Mouse (Mus musculus) skeletal muscle tissue, adult 2 months (tissue): ENCODE data around the gene Rgl1.

ENCODE experiments used
- DNase-seq: peaks from one replicate; pipeline ENCODE4 v3.0.0-alpha.2; 2012; ENCODE audit warnings: low read depth, low spot score

The Rgl1 gene

DNA sequence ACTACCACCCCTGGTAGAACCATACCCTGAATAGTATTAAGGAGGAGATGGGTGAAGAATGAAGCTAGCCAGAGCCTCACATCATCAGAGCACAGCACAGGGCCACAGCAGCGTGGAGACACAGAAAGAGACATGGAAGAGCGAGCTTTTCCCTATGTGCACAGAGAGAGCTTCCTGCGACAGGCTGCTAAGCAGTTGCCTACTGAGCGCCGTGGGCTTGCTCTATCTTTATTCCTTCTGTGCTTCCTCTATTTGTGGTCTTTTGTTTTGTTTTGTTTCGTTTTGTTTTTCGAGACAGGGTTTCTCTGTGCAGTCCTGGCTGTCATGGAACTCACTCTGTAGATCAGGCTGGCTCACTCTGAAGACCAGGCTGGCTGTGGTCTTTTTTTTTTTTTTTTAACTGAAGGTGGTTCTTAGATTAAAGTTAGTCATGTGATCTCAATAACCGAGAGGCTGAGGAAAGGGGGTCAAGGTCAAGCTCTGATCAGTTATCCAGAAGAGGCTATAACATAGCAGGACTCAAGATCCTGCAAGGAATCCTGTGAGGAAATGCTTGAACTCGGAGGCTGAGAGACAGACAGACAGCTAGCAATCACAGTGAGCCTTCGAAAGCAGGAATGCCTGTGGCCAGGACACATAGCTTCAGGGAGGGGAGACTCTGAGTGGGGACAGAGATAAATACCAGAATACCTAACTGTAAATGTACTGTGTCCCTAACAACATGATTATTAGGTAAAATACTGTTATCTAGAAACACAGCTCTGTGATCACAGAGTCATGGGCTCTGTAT, 150.0 kb downstream of the Rgl1 start:
- DNase-seq: no peak

- DNase-seq: no peak
These were observed 151.3 kb downstream of the Rgl1 start for GRCm38 (mm10) chr1:152614743-152615380.

GRCm38 (mm10) chr1:152613158-152613857, 152.8 kb downstream of the Rgl1 start:
- no peak for DNase-seq

GRCm38 (mm10) chr1:152612535-152613157, 153.5 kb downstream of the Rgl1 start:
- no peak for DNase-seq

DNA sequence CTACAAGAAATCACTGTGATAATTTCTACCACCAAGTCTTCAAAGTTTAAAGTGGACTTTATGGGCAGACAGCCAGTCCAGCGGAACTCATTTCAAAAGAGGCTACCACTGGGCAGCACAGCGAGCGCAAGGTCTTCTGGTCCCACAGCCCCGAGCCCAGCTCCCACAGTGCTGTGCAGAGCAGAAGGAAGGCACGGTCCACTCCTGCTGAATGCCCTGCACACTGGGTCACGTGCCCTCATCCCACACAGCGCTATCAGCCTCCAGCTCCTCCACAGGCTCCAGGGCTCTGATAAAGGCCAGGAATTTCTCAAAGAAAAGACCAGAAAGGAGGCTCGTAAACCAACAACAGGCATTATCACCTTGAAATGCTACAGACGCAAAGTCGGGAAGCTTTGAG, 156.6 kb downstream of the Rgl1 start:
- DNase-seq: no peak

DNA sequence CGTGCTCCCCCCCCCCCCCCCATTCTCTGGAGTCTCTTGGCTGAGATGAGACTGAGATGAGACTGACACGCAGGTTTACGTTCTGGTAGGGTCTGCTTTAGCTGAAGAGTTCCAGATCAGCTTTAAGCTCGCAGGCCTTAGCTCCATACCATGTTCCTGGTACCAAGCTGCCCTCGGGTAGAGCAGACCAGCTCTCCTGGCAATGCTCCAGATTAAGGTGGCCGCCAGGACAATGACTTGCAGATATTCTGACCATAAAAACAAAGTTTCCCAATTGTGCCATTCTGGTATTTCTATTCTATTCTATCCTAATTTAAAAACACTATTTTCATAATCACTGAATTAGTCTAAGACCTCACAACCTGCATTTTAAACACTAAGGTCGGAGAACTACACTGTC, 157.1 kb downstream of the Rgl1 start:
- DNase-seq: no peak

- DNase-seq: no peak
These were observed 158.4 kb downstream of the Rgl1 start for GRCm38 (mm10) chr1:152607765-152608164.

- DNase-seq: no peak
These were observed 159.4 kb downstream of the Rgl1 start for GRCm38 (mm10) chr1:152606727-152607126.

DNA sequence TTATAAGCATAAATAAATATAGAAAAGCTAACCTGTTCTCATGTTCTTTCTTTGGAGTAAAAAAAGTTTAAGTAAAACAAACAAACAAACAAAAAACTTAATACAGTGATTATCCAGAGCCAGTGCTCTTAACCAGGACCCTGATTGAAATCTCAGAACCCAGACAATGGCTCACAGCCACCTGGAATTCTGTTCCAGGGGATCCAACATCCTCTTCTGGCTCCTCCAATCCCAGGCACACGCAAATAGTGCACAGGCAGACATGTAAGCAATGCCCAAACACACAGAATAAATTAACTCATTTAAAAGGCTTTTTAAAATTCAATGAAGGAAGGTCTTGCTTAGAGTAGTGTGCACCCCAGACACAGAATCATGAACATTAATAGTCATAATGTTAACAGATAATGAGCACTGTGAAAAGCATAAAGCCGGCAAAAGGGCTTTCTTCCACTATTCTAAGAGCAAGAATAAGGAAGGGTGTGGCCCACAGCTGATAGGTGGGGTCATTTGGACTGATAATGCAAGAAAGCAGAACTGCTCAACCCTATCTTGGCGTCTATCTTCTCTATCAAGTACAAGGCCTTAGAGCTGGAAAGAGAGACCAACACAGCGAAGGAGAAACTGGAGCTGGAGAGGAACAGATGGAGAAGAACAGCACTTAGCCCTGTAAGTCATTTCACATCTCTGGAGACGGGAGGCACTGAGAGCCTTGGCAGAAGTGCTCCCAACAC, 160.1 kb downstream of the Rgl1 start:
- peak; percentile 56 for DNase-seq

DNA sequence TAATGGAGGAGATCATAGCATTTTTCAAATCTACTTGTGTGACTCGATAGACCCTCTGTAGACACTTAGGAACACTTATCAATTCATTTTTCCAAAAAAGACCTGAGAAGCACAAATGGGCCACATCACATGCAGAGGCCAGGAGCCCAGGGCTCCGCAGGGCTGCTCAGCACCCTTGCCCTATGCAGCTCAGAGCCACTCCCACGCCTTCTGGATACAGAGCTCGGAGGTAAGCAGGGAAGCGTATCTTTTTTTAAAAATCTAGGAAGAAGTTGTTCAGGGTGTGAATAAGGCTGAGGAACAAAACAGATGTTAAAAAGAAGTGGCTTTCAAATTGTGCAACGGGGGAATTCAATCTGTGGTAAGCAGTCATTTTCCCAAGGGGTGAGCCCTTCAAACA, 162.0 kb downstream of the Rgl1 start:
- no peak for DNase-seq

GRCm38 (mm10) chr1:152603628-152604027, 162.5 kb downstream of the Rgl1 start:
- no peak for DNase-seq

DNA sequence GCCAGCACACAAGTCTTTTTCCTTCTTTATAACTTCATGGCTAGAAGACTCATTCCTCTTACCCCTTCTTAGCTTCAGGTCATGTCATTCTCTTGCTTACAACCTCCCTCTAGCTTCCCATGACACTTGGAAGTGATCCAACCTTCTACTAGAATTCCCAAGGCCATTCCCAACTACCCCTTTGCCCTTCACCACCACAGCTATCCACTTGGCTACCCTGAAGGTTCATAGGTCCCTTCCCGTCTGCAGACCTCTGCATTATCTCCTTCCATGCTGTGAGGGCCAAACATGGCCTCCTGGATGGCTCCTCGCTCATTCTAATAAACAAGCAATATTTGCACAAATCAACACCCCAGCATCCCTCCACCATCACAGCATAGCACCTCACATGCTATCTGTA, 165.7 kb downstream of the Rgl1 start:
- DNase-seq: no peak

DNA sequence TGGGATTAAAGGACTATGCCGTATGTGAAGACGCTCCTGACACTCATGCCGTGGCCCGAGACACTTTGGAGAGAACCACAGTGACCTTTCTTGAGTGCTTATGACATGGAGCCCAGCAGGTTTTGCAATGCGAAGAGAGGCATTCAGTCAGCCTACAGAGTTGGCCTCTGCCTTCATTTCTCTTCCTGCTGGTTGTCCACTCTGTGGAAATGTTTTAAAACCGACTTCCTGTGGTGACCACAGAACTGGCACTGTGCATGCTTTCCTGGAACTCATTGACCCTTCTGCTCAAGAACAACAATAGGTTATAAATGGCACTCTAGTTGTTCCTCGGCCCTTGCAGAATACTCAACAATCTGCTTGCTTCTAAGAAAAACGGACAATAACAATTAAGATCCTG, 166.8 kb downstream of the Rgl1 start:
- peak; percentile 70 for DNase-seq

DNA sequence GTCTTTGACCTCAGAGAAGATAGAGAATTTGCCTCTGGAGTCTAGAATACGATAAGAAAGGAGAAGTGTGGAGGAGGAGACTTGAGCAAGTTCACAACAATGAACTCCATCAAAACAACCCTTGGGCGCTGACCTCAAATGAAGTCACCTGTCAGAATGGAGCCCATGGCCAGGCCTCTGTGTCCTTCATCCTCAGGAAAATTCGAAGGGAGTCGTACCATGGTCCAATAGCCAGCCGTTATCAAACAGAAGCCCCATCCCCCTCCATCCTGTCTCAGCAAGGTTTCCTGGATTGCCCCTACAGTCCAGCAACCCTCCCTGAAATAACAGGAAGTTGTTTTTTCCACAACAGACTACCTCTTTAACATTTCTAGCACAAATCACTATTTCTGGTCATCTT, 171.5 kb downstream of the Rgl1 start:
- no peak for DNase-seq

GRCm38 (mm10) chr1:152593831-152594549, 172.2 kb downstream of the Rgl1 start:
- no peak for DNase-seq

GRCm38 (mm10) chr1:152593382-152593781, 172.8 kb downstream of the Rgl1 start:
- DNase-seq: no peak

DNA sequence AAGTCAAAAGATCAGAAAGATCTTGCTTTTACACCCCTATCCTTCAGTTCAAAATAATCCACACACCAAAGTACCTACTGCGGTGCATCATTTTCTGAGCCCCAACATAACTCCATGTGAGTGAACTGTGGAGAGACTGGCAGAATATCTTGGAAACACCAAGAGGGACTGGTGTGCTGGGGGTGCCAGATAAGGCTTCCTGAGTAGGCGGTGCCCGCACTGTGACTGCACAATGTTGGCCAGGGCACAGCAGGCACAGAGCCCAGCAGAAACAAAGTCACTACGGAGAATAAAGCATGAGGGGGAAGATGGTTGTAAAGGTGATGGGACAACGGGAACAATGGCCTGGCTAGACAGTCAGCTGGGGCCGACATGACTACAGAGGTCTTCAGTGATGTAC, 173.5 kb downstream of the Rgl1 start:
- DNase-seq: no peak

GRCm38 (mm10) chr1:152591746-152592498, 174.2 kb downstream of the Rgl1 start:
- DNase-seq: no peak

DNA sequence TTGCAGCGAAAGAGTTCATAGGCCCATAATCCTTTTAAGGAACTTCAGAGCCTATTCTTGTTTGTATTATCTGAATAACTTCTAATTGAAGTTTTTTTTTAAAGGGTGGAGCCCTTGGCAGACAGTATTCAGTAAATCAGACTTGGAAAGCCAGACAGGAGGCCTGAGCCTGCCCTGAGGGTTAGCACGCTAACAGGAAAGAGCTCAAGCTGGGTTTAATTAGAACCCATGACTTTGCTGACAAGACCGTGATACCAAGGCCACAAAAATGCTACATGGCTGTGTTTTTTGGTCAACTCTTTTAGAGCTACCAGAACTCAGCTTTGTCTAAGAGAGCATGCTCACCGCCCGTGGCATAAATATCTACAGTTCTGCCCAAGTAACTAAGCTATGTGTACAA, 175.8 kb downstream of the Rgl1 start:
- no peak for DNase-seq

DNA sequence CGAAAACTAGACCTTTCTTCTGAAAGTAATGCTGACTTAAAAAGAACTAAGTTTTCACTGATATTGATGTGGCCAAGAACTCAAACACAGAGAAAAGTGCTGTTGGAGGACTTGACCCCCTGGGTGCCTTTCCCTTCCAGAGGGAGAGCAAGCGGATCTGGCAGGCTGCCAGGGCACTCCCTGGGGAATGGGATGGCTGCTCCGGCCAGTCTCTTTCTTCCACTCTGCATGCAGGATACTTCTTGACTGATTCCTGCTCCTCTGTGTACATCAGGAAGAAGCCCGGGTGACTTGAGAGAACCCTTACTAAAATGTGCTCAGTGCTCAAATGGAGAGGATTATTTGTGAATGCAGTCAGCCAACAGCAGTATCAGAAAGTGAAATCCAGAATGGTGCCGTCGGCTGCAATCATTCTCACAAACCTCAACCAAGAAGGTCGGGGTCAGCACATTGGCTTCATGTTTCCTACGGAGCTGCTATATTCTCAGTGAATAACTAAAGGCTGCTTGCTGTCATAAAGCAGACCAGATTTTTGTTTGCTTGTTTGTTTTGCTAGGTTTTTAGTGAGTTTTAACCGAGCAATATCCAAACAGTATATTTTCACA, 176.7 kb downstream of the Rgl1 start:
- peak; percentile 67 for DNase-seq
